Mouse (Mus musculus): ENCODE data around the gene Gnb1. TPM values are rescaled to one million over a fixed set of nuclear protein-coding genes. Genes with fewer than 3 reads are reported as not detected.

Gnb1 gene
- polyA plus RNA-seq, 1 experiment from 2014 or later, result 585 TPM

GRCm38 (mm10) chr4:155561661-155562442 is 70.7 kb downstream of the Gnb1 start, which contains the start of gene Nadk:
Gene Nadk (plus strand): TSS chr4:155562378.
- H3K4me2 ChIP-seq, result peak within 1 kb of the TSS; percentile 90
- H3K36me3 ChIP-seq (ENCODE audit: insufficient read depth), result peaks cover 46% of the 10 kb centered on the region
- H3K9ac ChIP-seq, result peak within 1 kb of the TSS; percentile 46
- H3K4me3 ChIP-seq (ENCODE audit: low read depth, low read length), result peak within 1 kb of the TSS; percentile 77
- DNase-seq (peak; percentile 22), ATAC-seq (ENCODE audit: insufficient read depth) (no peak)
- no peak for TF ChIP-seq CTCF (IDR thresholded peaks at IDR 0.05; ENCODE audit: low read depth)
- H3K27me3 ChIP-seq (ENCODE audit: insufficient read depth, low read length), result no peaks in the 10 kb centered on the region
- 52% methylated on average over 7 of the region's 7 CpGs for WGBS
- H3K4me1 ChIP-seq (ENCODE audit: insufficient read depth), result peaks cover 31% of the 10 kb centered on the region
- H3K27ac ChIP-seq (ENCODE audit: low read depth), result peak within 1 kb of the TSS; percentile 88
- no peaks in the 10 kb centered on the region for H3K9me3 ChIP-seq (ENCODE audit: low read depth, low read length)

DNA sequence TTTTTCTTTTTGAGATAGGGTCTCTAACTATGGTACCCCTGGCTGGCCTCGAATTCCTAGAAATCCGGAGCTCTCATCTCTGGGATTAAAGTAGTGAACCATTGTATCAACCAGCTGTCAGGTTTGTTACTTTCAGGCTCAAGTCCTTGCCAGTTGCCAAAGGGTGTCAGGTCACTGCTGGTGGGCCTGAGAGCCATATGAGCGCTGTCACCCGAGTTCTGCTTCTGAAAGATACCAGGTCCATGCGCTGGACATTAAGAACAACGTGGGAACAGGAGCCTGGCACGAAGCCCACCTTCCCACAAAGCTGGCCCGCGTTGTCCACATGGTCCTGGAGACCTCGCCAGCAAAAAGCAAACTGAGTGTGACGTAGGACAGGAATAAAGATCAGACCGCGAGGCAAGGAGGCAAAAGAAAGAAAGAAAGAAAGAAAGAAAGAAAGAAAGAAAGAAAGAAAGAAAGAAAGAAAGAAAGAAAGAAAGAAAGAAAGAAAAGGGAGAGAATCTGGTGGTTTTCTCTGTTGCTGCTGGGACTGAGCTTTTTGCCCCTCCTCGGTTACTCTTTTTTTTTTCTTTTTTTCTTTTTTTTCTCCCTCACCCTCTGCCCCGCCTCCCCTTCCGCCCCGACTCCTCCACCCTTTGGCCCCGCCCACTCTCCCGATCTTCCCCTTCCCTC is 71.7 kb downstream of the Gnb1 start:
- peak overlapping the region; percentile 88 for H3K27ac ChIP-seq (ENCODE audit: low read depth)
- H3K27me3 ChIP-seq (ENCODE audit: insufficient read depth, low read length), result no peaks in the 10 kb centered on the region
- DNase-seq (peak; percentile 97), ATAC-seq (ENCODE audit: insufficient read depth) (peak; percentile 33)
- no peaks in the 10 kb centered on the region for H3K9me3 ChIP-seq (ENCODE audit: low read depth, low read length)
- H3K4me1 ChIP-seq (ENCODE audit: insufficient read depth), result peaks cover 31% of the 10 kb centered on the region
- H3K36me3 ChIP-seq (ENCODE audit: insufficient read depth), result peaks cover 36% of the 10 kb centered on the region
- peak overlapping the region; percentile 46 for H3K9ac ChIP-seq
- 1% methylated on average over 19 of the region's 19 CpGs for WGBS
- no peak for TF ChIP-seq CTCF (IDR thresholded peaks at IDR 0.05; ENCODE audit: low read depth)
- H3K4me2 ChIP-seq, result peak overlapping the region; percentile 90
- peak overlapping the region; percentile 77 for H3K4me3 ChIP-seq (ENCODE audit: low read depth, low read length)

GRCm38 (mm10) chr4:155563400-155564231 is 72.5 kb downstream of the Gnb1 start:
- peak overlapping the region; percentile 91 for H3K27ac ChIP-seq (ENCODE audit: low read depth)
- peaks cover 29% of the 10 kb centered on the region for H3K36me3 ChIP-seq (ENCODE audit: insufficient read depth)
- H3K4me2 ChIP-seq, result peak overlapping the region; percentile 90
- WGBS, result under 1% methylated on average over 69 of the region's 69 CpGs
- H3K9me3 ChIP-seq (ENCODE audit: low read depth, low read length), result no peaks in the 10 kb centered on the region
- no peaks in the 10 kb centered on the region for H3K27me3 ChIP-seq (ENCODE audit: insufficient read depth, low read length)
- TF ChIP-seq CTCF (IDR thresholded peaks at IDR 0.05; ENCODE audit: low read depth), result peak; percentile 43
- peak overlapping the region; percentile 73 for H3K9ac ChIP-seq
- H3K4me1 ChIP-seq (ENCODE audit: insufficient read depth), result peaks cover 31% of the 10 kb centered on the region
- ATAC-seq (ENCODE audit: insufficient read depth) (peak; percentile 96), DNase-seq (peak; percentile 97)
- peak overlapping the region; percentile 77 for H3K4me3 ChIP-seq (ENCODE audit: low read depth, low read length)

- peak; percentile 53 for DNase-seq
- Histone ChIP-seq H3K27me3 (ENCODE audit: insufficient read depth, low read length) (no peaks in the 10 kb centered on the region), H3K27ac (ENCODE audit: low read depth) (peak overlapping the region; percentile 91), H3K9ac (peak overlapping the region; percentile 73), H3K36me3 (ENCODE audit: insufficient read depth) (peaks cover 20% of the 10 kb centered on the region), H3K9me3 (ENCODE audit: low read depth, low read length) (no peaks in the 10 kb centered on the region), H3K4me3 (ENCODE audit: low read depth, low read length) (peak overlapping the region; percentile 77), H3K4me2 (peak overlapping the region; percentile 90), H3K4me1 (ENCODE audit: insufficient read depth) (peaks cover 31% of the 10 kb centered on the region)
- WGBS, result 11% methylated on average over 20 of the region's 20 CpGs
- no peak for TF ChIP-seq CTCF (IDR thresholded peaks at IDR 0.05; ENCODE audit: low read depth)
- no peak for ATAC-seq (ENCODE audit: insufficient read depth)
These were observed 73.3 kb downstream of the Gnb1 start for GRCm38 (mm10) chr4:155564315-155565069.

DNA sequence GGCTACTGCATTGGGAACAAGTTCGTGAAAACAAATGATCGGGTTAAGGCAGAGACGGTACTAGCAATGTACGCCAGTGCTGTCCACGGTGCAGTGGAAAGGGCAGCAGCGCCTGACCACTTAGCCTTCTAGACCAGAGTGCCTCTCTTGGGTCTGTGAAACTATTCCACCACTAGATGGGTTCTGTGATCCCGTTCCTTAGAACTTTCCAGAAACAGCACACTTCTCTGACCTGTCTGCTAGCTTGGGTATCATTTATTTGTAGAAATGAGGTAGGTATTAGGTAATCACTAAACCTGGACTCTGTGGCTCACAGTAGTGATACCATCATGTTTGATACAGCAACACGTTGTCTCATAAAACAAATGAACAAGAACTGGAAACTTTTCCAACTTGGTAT is 75.4 kb downstream of the Gnb1 start:
- H3K9ac ChIP-seq, result no peak overlapping the region
- no peaks in the 10 kb centered on the region for H3K36me3 ChIP-seq (ENCODE audit: insufficient read depth)
- H3K27me3 ChIP-seq (ENCODE audit: insufficient read depth, low read length), result no peaks in the 10 kb centered on the region
- peaks cover 18% of the 10 kb centered on the region for H3K4me1 ChIP-seq (ENCODE audit: insufficient read depth)
- no peak overlapping the region for H3K4me2 ChIP-seq
- no peak overlapping the region for H3K4me3 ChIP-seq (ENCODE audit: low read depth, low read length)
- H3K9me3 ChIP-seq (ENCODE audit: low read depth, low read length), result no peaks in the 10 kb centered on the region
- ATAC-seq (ENCODE audit: insufficient read depth) (no peak), DNase-seq (no peak)
- no peak overlapping the region for H3K27ac ChIP-seq (ENCODE audit: low read depth)
- TF ChIP-seq CTCF (IDR thresholded peaks at IDR 0.05; ENCODE audit: low read depth), result no peak
- WGBS, result 38% methylated on average over 8 of the region's 8 CpGs

DNA sequence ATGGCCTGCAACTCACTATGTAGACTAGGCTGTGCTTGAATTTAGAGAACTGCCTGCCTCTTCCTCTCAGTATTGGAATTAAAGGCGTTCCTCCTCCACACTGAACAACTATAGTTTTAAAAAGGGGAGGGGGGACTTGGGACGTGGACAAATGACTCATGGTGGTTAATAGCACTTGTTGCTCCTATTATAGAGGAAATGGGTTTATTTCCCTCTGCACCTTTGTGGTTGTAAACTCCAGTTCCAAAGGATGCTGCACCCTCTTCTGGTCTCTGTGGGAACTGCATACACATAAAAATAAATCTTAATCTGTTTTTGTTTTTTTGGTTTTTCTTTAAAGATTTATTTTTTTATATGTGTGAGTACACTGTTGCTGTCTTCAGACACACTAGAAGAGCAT is 77.0 kb downstream of the Gnb1 start:
- Histone ChIP-seq H3K9me3 (ENCODE audit: low read depth, low read length) (no peaks in the 10 kb centered on the region), H3K4me1 (ENCODE audit: insufficient read depth) (peaks cover 6% of the 10 kb centered on the region), H3K36me3 (ENCODE audit: insufficient read depth) (no peaks in the 10 kb centered on the region), H3K4me2 (no peak overlapping the region), H3K27ac (ENCODE audit: low read depth) (no peak overlapping the region), H3K27me3 (ENCODE audit: insufficient read depth, low read length) (no peaks in the 10 kb centered on the region), H3K9ac (no peak overlapping the region), H3K4me3 (ENCODE audit: low read depth, low read length) (no peak overlapping the region)
- WGBS, result 35% methylated on average over 2 of the region's 2 CpGs
- TF ChIP-seq CTCF (IDR thresholded peaks at IDR 0.05; ENCODE audit: low read depth), result peak; percentile 73
- no peak for ATAC-seq (ENCODE audit: insufficient read depth)
- peak; percentile 70 for DNase-seq
